Mouse (Mus musculus): ENCODE results near the gene Tomm40l. TPM values are rescaled to one million over a fixed set of nuclear protein-coding genes. Genes with fewer than 3 reads are reported as not detected.

Gene Tomm40l
- polyA plus RNA-seq (2015; fragmentation: Nextera tagmentation; extraction: Ambion mirVana) = 24.1 and 24.4 TPM in 2 replicates

GRCm38 (mm10) chr1:171222238-171223155 is at the start of gene Tomm40l:
Tomm40l (minus strand) TSS chr1:171222514.

GRCm38 (mm10) chr1:171269848-171270572 is 47.7 kb upstream of the Tomm40l start, which contains the start of gene B4galt3:
B4galt3 (plus strand) TSS chr1:171270328.

GRCm38 (mm10) chr1:171250680-171251593 is 28.6 kb upstream of the Tomm40l start, which contains the start of gene Ndufs2:
Ndufs2 (minus strand) TSS chr1:171251388.

GRCm38 (mm10) chr1:171249913-171250600 is 27.7 kb upstream of the Tomm40l start, which contains the start of gene Adamts4:
Adamts4 (plus strand) TSS chr1:171250421.

GRCm38 (mm10) chr1:171234126-171234525 is 11.8 kb upstream of the Tomm40l start, which contains the start of gene Fcer1g:
Fcer1g (minus strand) TSS chr1:171234365.

GRCm38 (mm10) chr1:171224857-171225256 is 2.5 kb upstream of the Tomm40l start, which contains the start of gene Apoa2:
Apoa2 (plus strand) TSS chr1:171225054.

GRCm38 (mm10) chr1:171213801-171214496 is 8.4 kb downstream of the Tomm40l start, which contains the start of gene Nr1i3:
Nr1i3 (plus strand) TSS chr1:171213970.

GRCm38 (mm10) chr1:171195887-171196397 is 26.4 kb downstream of the Tomm40l start, which contains the start of gene Pcp4l1:
Pcp4l1 (minus strand) TSS chr1:171196268.

Other genes starting within 250 kb of the Tomm40l start
- gene Fcgr2b, start 246.0 kb downstream of the Tomm40l start, polyA plus RNA-seq (2015; fragmentation: Nextera tagmentation; extraction: Ambion mirVana) = 10.2 and 22.7 TPM in 2 replicates
- gene Fcgr4, start 203.6 kb downstream of the Tomm40l start, polyA plus RNA-seq (2015; fragmentation: Nextera tagmentation; extraction: Ambion mirVana) = 3.7 and 8.1 TPM in 2 replicates
- gene Fcgr3, start 157.6 kb downstream of the Tomm40l start, polyA plus RNA-seq (2015; fragmentation: Nextera tagmentation; extraction: Ambion mirVana) = 37.7 and 90.2 TPM in 2 replicates
- gene Cfap126, start 108.6 kb downstream of the Tomm40l start, polyA plus RNA-seq (2015; fragmentation: Nextera tagmentation; extraction: Ambion mirVana) = 1.4 and 1.5 TPM in 2 replicates
- gene Sdhc, start 71.9 kb downstream of the Tomm40l start, polyA plus RNA-seq (2015; fragmentation: Nextera tagmentation; extraction: Ambion mirVana) = 266 and 286 TPM in 2 replicates
- gene Mpz, start 71.8 kb downstream of the Tomm40l start, polyA plus RNA-seq (2015; fragmentation: Nextera tagmentation; extraction: Ambion mirVana) = 1.6 and 1.7 TPM in 2 replicates
- 246 and 265 TPM in 2 replicates for gene Pcp4l1, start 26.2 kb downstream of the Tomm40l start, polyA plus RNA-seq (2015; fragmentation: Nextera tagmentation; extraction: Ambion mirVana)
- 0.15 and 0.28 TPM in 2 replicates for gene Nr1i3, start 8.5 kb downstream of the Tomm40l start, polyA plus RNA-seq (2015; fragmentation: Nextera tagmentation; extraction: Ambion mirVana)
- gene Apoa2, start 2.5 kb upstream of the Tomm40l start, polyA plus RNA-seq (2015; fragmentation: Nextera tagmentation; extraction: Ambion mirVana) = 4.0 and 20.3 TPM in 2 replicates
- gene Fcer1g, start 11.9 kb upstream of the Tomm40l start, polyA plus RNA-seq (2015; fragmentation: Nextera tagmentation; extraction: Ambion mirVana) = 66.5 and 150 TPM in 2 replicates
- gene Adamts4, start 27.9 kb upstream of the Tomm40l start, polyA plus RNA-seq (2015; fragmentation: Nextera tagmentation; extraction: Ambion mirVana) = 4.6 and 5.8 TPM in 2 replicates
- 196 and 216 TPM in 2 replicates for gene Ndufs2, start 28.9 kb upstream of the Tomm40l start, polyA plus RNA-seq (2015; fragmentation: Nextera tagmentation; extraction: Ambion mirVana)
- 41.8 and 42.3 TPM in 2 replicates for gene B4galt3, start 47.8 kb upstream of the Tomm40l start, polyA plus RNA-seq (2015; fragmentation: Nextera tagmentation; extraction: Ambion mirVana)
- gene Ppox, start 58.7 kb upstream of the Tomm40l start, polyA plus RNA-seq (2015; fragmentation: Nextera tagmentation; extraction: Ambion mirVana) = 23.1 and 24.7 TPM in 2 replicates
- gene Usp21, start 65.5 kb upstream of the Tomm40l start, polyA plus RNA-seq (2015; fragmentation: Nextera tagmentation; extraction: Ambion mirVana) = 29.3 and 30.5 TPM in 2 replicates
- 69.1 and 82.7 TPM in 2 replicates for gene Ufc1, start 72.5 kb upstream of the Tomm40l start, polyA plus RNA-seq (2015; fragmentation: Nextera tagmentation; extraction: Ambion mirVana)
- 34.0 and 36.6 TPM in 2 replicates for gene Dedd, start 106.6 kb upstream of the Tomm40l start, polyA plus RNA-seq (2015; fragmentation: Nextera tagmentation; extraction: Ambion mirVana)
- 31.4 and 33.0 TPM in 2 replicates for gene Nit1, start 123.1 kb upstream of the Tomm40l start, polyA plus RNA-seq (2015; fragmentation: Nextera tagmentation; extraction: Ambion mirVana)
- gene Pfdn2, start 123.2 kb upstream of the Tomm40l start, polyA plus RNA-seq (2015; fragmentation: Nextera tagmentation; extraction: Ambion mirVana) = 62.2 and 64.8 TPM in 2 replicates
- 1.1 and 1.5 TPM in 2 replicates for gene Klhdc9, start 138.3 kb upstream of the Tomm40l start, polyA plus RNA-seq (2015; fragmentation: Nextera tagmentation; extraction: Ambion mirVana)
- 22.4 and 24.1 TPM in 2 replicates for gene Nectin4, start 147.6 kb upstream of the Tomm40l start, polyA plus RNA-seq (2015; fragmentation: Nextera tagmentation; extraction: Ambion mirVana)
- gene Arhgap30, start 166.4 kb upstream of the Tomm40l start, polyA plus RNA-seq (2015; fragmentation: Nextera tagmentation; extraction: Ambion mirVana) = 2.1 and 4.7 TPM in 2 replicates
- 32.1 and 33.4 TPM in 2 replicates for gene Usf1, start 188.8 kb upstream of the Tomm40l start, polyA plus RNA-seq (2015; fragmentation: Nextera tagmentation; extraction: Ambion mirVana)
- 16.8 and 21.2 TPM in 2 replicates for gene Tstd1, start 196.4 kb upstream of the Tomm40l start, polyA plus RNA-seq (2015; fragmentation: Nextera tagmentation; extraction: Ambion mirVana)
- gene F11r, start 215.0 kb upstream of the Tomm40l start, polyA plus RNA-seq (2015; fragmentation: Nextera tagmentation; extraction: Ambion mirVana) = 84.3 and 90.0 TPM in 2 replicates

All from urinary bladder, postnatal 0 days (tissue).